27 mouse cellular contexts compared by ENCODE assay signal in genomic region chr11:101234124-101234523, GRCm38 (mm10). TPM values are rescaled to one million over a fixed set of nuclear protein-coding genes. Genes with fewer than 3 reads are reported as not detected.
DNase-seq lines count a peak whose midpoint lies in the region; ATAC-seq and TF ChIP-seq lines count a peak whose summit lies in the region.
"Had no signal": no experiment of that assay in that cellular context is flagged by ENCODE, and none has a peak within 500 bp of the region (broad histone marks: within the 10 kb centered on the region; RNA-seq: fewer than 3 reads in every experiment).

No protein-coding gene starts in this region.

- H3K4me2 ChIP-seq in kidney, embryonic 15.5 days, result no peak overlapping the region
- H3K4me2 ChIP-seq: embryonic facial prominence, embryonic 12.5 days; embryonic facial prominence, embryonic 15.5 days; heart, embryonic 12.5 days; heart, embryonic 15.5 days; hindbrain, embryonic 13.5 days had no signal

- no peak for TF ChIP-seq CTCF in E14TG2a.4 (conservative IDR thresholded peaks at IDR 0.05; ENCODE audit: low read length)

- H3K4me3 ChIP-seq in kidney, embryonic 15.5 days (replicated peaks), result no peak overlapping the region
- H3K4me3 ChIP-seq in E14TG2a.4 (replicated peaks; ENCODE audit: low read length), result peak overlapping the region; percentile 48
- peak overlapping the region; percentile 43 to 46; a peak in 3 of 4 replicates for H3K4me3 ChIP-seq in ES-E14 (ENCODE audit: insufficient read depth in 1 of 2, low read depth in 1 of 2, low read length in 2 of 2, poor library complexity in 1 of 2, severe bottlenecking in 1 of 2)
- H3K4me3 ChIP-seq: embryonic facial prominence, embryonic 12.5 days; embryonic facial prominence, embryonic 15.5 days; heart, embryonic 12.5 days; heart, embryonic 15.5 days; hindbrain, embryonic 10.5 days; hindbrain, embryonic 13.5 days had no signal

- in situ Hi-C loops in ES-E14 (cut with MboI; ENCODE audit: low sequenced_read_pairs in 2 of 2, unreplicated experiment in 2 of 2), result no loop called here

- no peaks in the 10 kb centered on the region for H3K27me3 ChIP-seq in kidney, embryonic 15.5 days
- H3K27me3 ChIP-seq in E14TG2a.4 (ENCODE audit: insufficient read depth, low read length), result no peaks in the 10 kb centered on the region
- H3K27me3 ChIP-seq: embryonic facial prominence, embryonic 12.5 days; embryonic facial prominence, embryonic 15.5 days; heart, embryonic 12.5 days had no signal

- no peak overlapping the region for H3K9ac ChIP-seq in kidney, embryonic 15.5 days
- no peak overlapping the region for H3K9ac ChIP-seq in ES-E14 (ENCODE audit: insufficient read depth, low read depth, low read length, poor library complexity, severe bottlenecking)
- H3K9ac ChIP-seq: embryonic facial prominence, embryonic 12.5 days; embryonic facial prominence, embryonic 15.5 days; heart, embryonic 12.5 days; heart, embryonic 15.5 days; hindbrain, embryonic 13.5 days had no signal

- no peak for DNase-seq in kidney, adult 9 months
- DNase-seq in ES-E14 (ENCODE audit: low read depth, low spot score) (peak; percentile 94), ZHBTc4 (ENCODE audit: low read depth, low spot score) (peak; percentile 93)
- DNase-seq in spleen, postnatal 36 days (ENCODE audit: low spot score in 2 of 2), result no peak
- DNase-seq in layer of hippocampus, adult 18-20 months (ENCODE audit: low spot score in 2 of 2), result no peak
- DNase-seq: adrenal gland, adult 2 months; adrenal gland, postnatal 14 days; cerebellum, adult 11 months; cerebellum, adult 2 months; cerebellum, adult 9-11 months; cerebellum, postnatal 25 days; gastrocnemius, postnatal 25 days; heart, adult 18-20 months; heart, postnatal 10 days; heart, postnatal 36 days had no signal

- 0 out of 2 replicates have a peak overlapping the region, but pooled peaks have one; percentile 62 for H3K27ac ChIP-seq in kidney, embryonic 15.5 days
- H3K27ac ChIP-seq in ES-E14 (ENCODE audit: insufficient read depth, low read depth, low read length, poor library complexity, severe bottlenecking), result peak overlapping the region; percentile 57; the same call in 1 of the 2 replicates
- H3K27ac ChIP-seq: embryonic facial prominence, embryonic 12.5 days; embryonic facial prominence, embryonic 15.5 days; heart, embryonic 15.5 days; hindbrain, embryonic 10.5 days; hindbrain, embryonic 13.5 days had no signal

- H3K4me1 ChIP-seq in kidney, embryonic 15.5 days, result peaks cover 56% of the 10 kb centered on the region
- H3K4me1 ChIP-seq in E14TG2a.4 (replicated peaks; ENCODE audit: low read depth, low read length) (peaks cover 58% of the 10 kb centered on the region), ES-E14 (ENCODE audit: control insufficient read depth in 2 of 2, insufficient read depth in 2 of 2, low read length in 2 of 2, poor library complexity in 1 of 2) (peaks cover 15 to 30% of the 10 kb centered on the region in 2 experiments)

- H3K36me3 ChIP-seq in kidney, embryonic 15.5 days, result no peaks in the 10 kb centered on the region
- H3K36me3 ChIP-seq in E14TG2a.4 (ENCODE audit: insufficient read depth, low read length) (no peaks in the 10 kb centered on the region), ES-E14 (ENCODE audit: control insufficient read depth, insufficient read depth, low read length, poor library complexity, severe bottlenecking) (no peaks in the 10 kb centered on the region)
- H3K36me3 ChIP-seq: embryonic facial prominence, embryonic 12.5 days; embryonic facial prominence, embryonic 15.5 days; G1E; heart, embryonic 12.5 days; heart, embryonic 15.5 days; hindbrain, embryonic 10.5 days; hindbrain, embryonic 13.5 days had no signal

- no peaks in the 10 kb centered on the region for H3K9me3 ChIP-seq in kidney, embryonic 15.5 days (replicated peaks)
- H3K9me3 ChIP-seq in E14TG2a.4 (ENCODE audit: low read length) (peaks cover 7% of the 10 kb centered on the region; the same call in 1 of the 2 replicates), ES-E14 (ENCODE audit: control insufficient read depth, insufficient read depth, low read depth, low read length) (no peaks in the 10 kb centered on the region)
- H3K9me3 ChIP-seq: embryonic facial prominence, embryonic 12.5 days; embryonic facial prominence, embryonic 15.5 days; G1E; heart, embryonic 12.5 days; heart, embryonic 15.5 days; hindbrain, embryonic 10.5 days; hindbrain, embryonic 13.5 days had no signal

- no peak for ATAC-seq in kidney, embryonic 15.5 days (replicated peaks; ENCODE audit: low FRiP score)
- ATAC-seq: forebrain, embryonic 14.5 days; hindbrain, embryonic 16.5 days had no signal

TF ChIP-seq in ES-E14, 5 proteins besides CTCF, POLR2A, EP300 and RAD21:
- TF ChIP-seq HCFC1 (IDR thresholded peaks at IDR 0.05; ENCODE audit: borderline replicate concordance, insufficient read depth, low read length) (no peak), MAFK (IDR thresholded peaks at IDR 0.05; ENCODE audit: insufficient read depth, low read depth, low read length) (no peak), CHD2 (IDR thresholded peaks at IDR 0.05; ENCODE audit: low read depth, low read length) (no peak), ZNF384 (IDR thresholded peaks at IDR 0.05; ENCODE audit: low read depth, low read length) (no peak), ZC3H11A (IDR thresholded peaks at IDR 0.05; ENCODE audit: borderline replicate concordance, low read depth, low read length) (no peak)

RNA-seq across cellular contexts. Expression of gene Ezh1, which starts 7.9 kb away (rescaled TPM):
- 22.9 and 27.0 TPM in 2 replicates for polyA plus RNA-seq in kidney, embryonic 15.5 days (2015; fragmentation: Nextera tagmentation; extraction: Ambion mirVana)
- total RNA-seq in ES-E14 (2012; rRNA removed), result 18.3 and 18.9 TPM in 2 replicates
- 10 to 100 TPM; 79.0 to 84.0 TPM for total RNA-seq in layer of hippocampus, adult 18-20 months (2021)

RNA-seq across cellular contexts. Expression of gene Ramp2, which starts 11.7 kb away (rescaled TPM):
- 220 and 232 TPM in 2 replicates for polyA plus RNA-seq in kidney, embryonic 15.5 days (2015; fragmentation: Nextera tagmentation; extraction: Ambion mirVana)
- total RNA-seq in ES-E14 (2012; rRNA removed), result 4.0 and 5.6 TPM in 2 replicates
- 10 to 100 TPM; 62.2 to 72.8 TPM for total RNA-seq in layer of hippocampus, adult 18-20 months (2021)
- total RNA-seq: common myeloid progenitor, adult 5-6 weeks had no signal

RNA-seq across cellular contexts. Expression of gene Vps25, which starts 19.4 kb away (rescaled TPM):
- 135 and 147 TPM in 2 replicates for polyA plus RNA-seq in kidney, embryonic 15.5 days (2015; fragmentation: Nextera tagmentation; extraction: Ambion mirVana)
- total RNA-seq in ES-E14 (2012; rRNA removed), result 105 and 135 TPM in 2 replicates
- 10 to 100 TPM; 61.8 to 65.6 TPM for total RNA-seq in layer of hippocampus, adult 18-20 months (2021)

RNA-seq across cellular contexts. Expression of gene Wnk4, which starts 26.2 kb away (rescaled TPM):
- 25.5 and 27.2 TPM in 2 replicates for polyA plus RNA-seq in kidney, embryonic 15.5 days (2015; fragmentation: Nextera tagmentation; extraction: Ambion mirVana)
- 0.49 and 1.1 TPM in 2 replicates for total RNA-seq in ES-E14 (2012; rRNA removed)
- total RNA-seq in layer of hippocampus, adult 18-20 months (2021), result 10 to 100 TPM in 1 of 2 experiments, 1 to 10 TPM in 1; 9.8 to 10.4 TPM
- total RNA-seq: common myeloid progenitor, adult 5-6 weeks had no signal

RNA-seq across cellular contexts. Expression of gene Cntd1, which starts 44.7 kb away (rescaled TPM):
- polyA plus RNA-seq in kidney, embryonic 15.5 days (2015; fragmentation: Nextera tagmentation; extraction: Ambion mirVana), result 1.6 and 3.1 TPM in 2 replicates
- total RNA-seq in ES-E14 (2012; rRNA removed), result 2.1 and 2.4 TPM in 2 replicates
- under 1 TPM; 0.30 to 0.47 TPM for total RNA-seq in layer of hippocampus, adult 18-20 months (2021)

Comparison
In these comparisons a context has a peak if more than half of its experiments do, and no peak if none do; other contexts are left out.
1. DNase-seq: peak in ES-E14 (single experiment) and ZHBTc4 (single experiment); none in kidney, adult 9 months (single experiment), spleen, postnatal 36 days (0 of 2) and layer of hippocampus, adult 18-20 months (0 of 2).